Mouse (Mus musculus): ENCODE results near the gene S100a5. TPM values are rescaled to one million over a fixed set of nuclear protein-coding genes. Genes with fewer than 3 reads are reported as not detected.

S100a5 gene
- total RNA-seq, 2 experiments from 2014 or later = not detected

Other genes starting within 250 kb of the S100a5 start
- gene Slc27a3, start 218.6 kb upstream of the S100a5 start, total RNA-seq (2021) = 1 to 10 TPM; 5.9 to 9.3 TPM
- gene Ints3, start 174.9 kb upstream of the S100a5 start, total RNA-seq (2021) = 10 to 100 TPM; 63.1 to 66.1 TPM
- gene Npr1, start 142.7 kb upstream of the S100a5 start, total RNA-seq (2021) = 1 to 10 TPM; 4.6 to 5.0 TPM
- 10 to 100 TPM; 90.2 to 94.9 TPM for gene Ilf2, start 132.4 kb upstream of the S100a5 start, total RNA-seq (2021)
- 10 to 100 TPM; 55.5 to 57.0 TPM for gene Snapin, start 117.5 kb upstream of the S100a5 start, total RNA-seq (2021)
- 100 to 1,000 TPM; 165 TPM for gene Chtop, start 99.0 kb upstream of the S100a5 start, total RNA-seq (2021)
- 100 to 1,000 TPM; 127 to 133 TPM for gene S100a1, start 94.1 kb upstream of the S100a5 start, total RNA-seq (2021)
- gene S100a13, start 94.1 kb upstream of the S100a5 start, total RNA-seq (2021) = 10 to 100 TPM; 19.2 to 20.4 TPM
- gene S100a14, start 81.7 kb upstream of the S100a5 start, total RNA-seq (2021) = under 1 TPM; 0.52 to 0.70 TPM
- gene S100a16, start 71.3 kb upstream of the S100a5 start, total RNA-seq (2021) = 10 to 100 TPM; 75.6 to 80.4 TPM
- 1 to 10 TPM in 1 of 2 experiments, under 1 TPM in 1; 0.96 to 1.6 TPM for gene S100a3, start 47.9 kb upstream of the S100a5 start, total RNA-seq (2021)
- not detected for gene S100a2, start 18.3 kb upstream of the S100a5 start, total RNA-seq (2021)
- gene Gm42674, start 6.6 kb upstream of the S100a5 start, total RNA-seq (2021) = not detected
- 1 to 10 TPM; 2.9 to 4.5 TPM for gene S100a4, start 4.8 kb upstream of the S100a5 start, total RNA-seq (2021)
- 10 to 100 TPM; 30.8 to 37.4 TPM for gene S100a6, start 4.4 kb downstream of the S100a5 start, total RNA-seq (2021)
- gene S100a7a, start 45.5 kb downstream of the S100a5 start, total RNA-seq (2021) = 1 to 10 TPM; 1.0 to 1.1 TPM
- gene S100a8, start 60.5 kb downstream of the S100a5 start, total RNA-seq (2021) = 1 to 10 TPM in 1 of 2 experiments, not detected in 1; 2.6 TPM
- gene S100a9, start 87.2 kb downstream of the S100a5 start, total RNA-seq (2021) = 1 to 10 TPM in 1 of 2 experiments, not detected in 1; 1.6 TPM
- not detected for gene Pglyrp4, start 118.4 kb downstream of the S100a5 start, total RNA-seq (2021)
- gene Gm5849, start 169.4 kb downstream of the S100a5 start, total RNA-seq (2021) = not detected